Mouse (Mus musculus): ENCODE data around the gene Hmg20b. TPM values are rescaled to one million over a fixed set of nuclear protein-coding genes. Genes with fewer than 3 reads are reported as not detected.
A peak's percentile ranks its signal among the peaks of the same experiment; 100 is the strongest.

Hmg20b gene
- total RNA-seq, 2 experiments from 2014 or later = 81.2 to 97.5 TPM

- DNase-seq = no peak
Measured at GRCm38 (mm10) chr10:81355533-81355932, 5.3 kb upstream of the Hmg20b start.

GRCm38 (mm10) chr10:81354738-81355477 is 4.6 kb upstream of the Hmg20b start:
- DNase-seq = no peak

GRCm38 (mm10) chr10:81351678-81352291 is 1.5 kb upstream of the Hmg20b start:
- DNase-seq = no peak

GRCm38 (mm10) chr10:81349961-81350350 is 324 bp downstream of the Hmg20b start:
- DNase-seq = no peak

GRCm38 (mm10) chr10:81349146-81349545 is 1.1 kb downstream of the Hmg20b start:
- DNase-seq = peak; percentile 60

- DNase-seq = peak; percentile 90
Measured at GRCm38 (mm10) chr10:81346453-81347067, 3.7 kb downstream of the Hmg20b start.

- no peak for DNase-seq
Measured at GRCm38 (mm10) chr10:81345162-81345534, 5.1 kb downstream of the Hmg20b start.

- peak; percentile 67 for DNase-seq
Measured at GRCm38 (mm10) chr10:81344421-81345161, 5.7 kb downstream of the Hmg20b start.

- peak; percentile 57 for DNase-seq
Measured at GRCm38 (mm10) chr10:81342686-81343505, 7.4 kb downstream of the Hmg20b start, which contains the start of gene Gipc3. Gene Gipc3, minus strand, starts transcription at chr10:81343266.

- DNase-seq = peak; percentile 89
Measured at GRCm38 (mm10) chr10:81341333-81341949, 8.8 kb downstream of the Hmg20b start.

GRCm38 (mm10) chr10:81340551-81341332 is 9.5 kb downstream of the Hmg20b start:
- DNase-seq = no peak

GRCm38 (mm10) chr10:81336558-81336957 is 13.7 kb downstream of the Hmg20b start:
- DNase-seq = no peak

GRCm38 (mm10) chr10:81335393-81336340 is 14.6 kb downstream of the Hmg20b start:
- no peak for DNase-seq

- no peak for DNase-seq
Measured at GRCm38 (mm10) chr10:81334324-81334723, 16.0 kb downstream of the Hmg20b start.

- no peak for DNase-seq
Measured at GRCm38 (mm10) chr10:81332277-81332676, 18.0 kb downstream of the Hmg20b start.

GRCm38 (mm10) chr10:81330007-81330406 is 20.3 kb downstream of the Hmg20b start:
- peak; percentile 58 for DNase-seq

GRCm38 (mm10) chr10:81329194-81329975 is 20.9 kb downstream of the Hmg20b start:
- DNase-seq = no peak

GRCm38 (mm10) chr10:81328386-81328785 is 21.9 kb downstream of the Hmg20b start, which contains the start of gene Tbxa2r:
Gene Tbxa2r, plus strand, starts transcription at chr10:81328731.
- peak; percentile 89 for DNase-seq

Measured in adrenal gland, postnatal 10 days (tissue).